Mouse (Mus musculus) left cerebral cortex, adult 2 months (tissue): ENCODE data around the gene Nf1. TPM values are rescaled to one million over a fixed set of nuclear protein-coding genes. Genes with fewer than 3 reads are reported as not detected.

Experiments
- DNase-seq, 2 experiments: peaks; one replicate each; pipeline ENCODE4 v3.0.0; 2021 to 2022; ENCODE audit warnings: low spot score in 2 of 2, mixed read lengths in 1 of 2; ENCODE audit errors: extremely low spot score in 1 of 2
- H3K27ac ChIP-seq: fragments of 200-600 bp; 2 replicates; pipeline ENCODE4 v1.8.1; 2022
- H3K4me3 ChIP-seq: fragments of 200-600 bp; 2 replicates; pipeline ENCODE4 v1.8.1; 2022
- CTCF ChIP-seq: fragments of 200-600 bp; IDR thresholded peaks from 2 replicates; pipeline ENCODE4 v1.8.1; 2022; ENCODE audit warnings: antibody characterized with exemption, mild to moderate bottlenecking, moderate library complexity
- intact Hi-C: fragments of 180-260 bp; cut with DNase I; formaldehyde crosslinking; loops from one replicate; pipeline ENCODE4 v1.15.1; 2025
- total RNA-seq, 2 experiments: library from RNA; stranded (reverse); gene quantifications; 2 replicates each; pipeline ENCODE4 v1.2.3; 2021

Gene Nf1
- total RNA-seq, 2 experiments from 2014 or later, result 129 to 131 TPM

GRCm38 (mm10) chr11:79413761-79414513 lies 74.4 kb downstream of the Nf1 start:
- no peak for DNase-seq
- H3K4me3 ChIP-seq, result no peak overlapping the region
- TF ChIP-seq CTCF, result no peak
- intact Hi-C loops, result no loop called here
- no peak overlapping the region for H3K27ac ChIP-seq

GRCm38 (mm10) chr11:79422496-79422895 lies 83.0 kb downstream of the Nf1 start:
- TF ChIP-seq CTCF, result no peak
- intact Hi-C loops, result no loop called here
- Histone ChIP-seq H3K4me3 (no peak overlapping the region), H3K27ac (no peak overlapping the region)
- DNase-seq, result no peak

- Histone ChIP-seq H3K27ac (no peak overlapping the region), H3K4me3 (no peak overlapping the region)
- DNase-seq, result no peak
- TF ChIP-seq CTCF, result no peak
- intact Hi-C loops, result no loop called here
These were observed 87.1 kb downstream of the Nf1 start for GRCm38 (mm10) chr11:79426571-79426970.

- no peak overlapping the region for H3K4me3 ChIP-seq
- TF ChIP-seq CTCF, result peak; percentile 85
- no peak overlapping the region for H3K27ac ChIP-seq
- no peak for DNase-seq
- intact Hi-C loops, result no loop called here
These were observed 88.1 kb downstream of the Nf1 start for GRCm38 (mm10) chr11:79427638-79428037.

GRCm38 (mm10) chr11:79435252-79435651 lies 95.8 kb downstream of the Nf1 start:
- DNase-seq, result no peak
- intact Hi-C loops, result no loop called here
- TF ChIP-seq CTCF, result no peak; the same call in 1 of the 2 replicates
- no peak overlapping the region for H3K27ac ChIP-seq
- H3K4me3 ChIP-seq, result no peak overlapping the region

GRCm38 (mm10) chr11:79448361-79448760 lies 108.9 kb downstream of the Nf1 start:
- Histone ChIP-seq H3K27ac (no peak overlapping the region), H3K4me3 (no peak overlapping the region)
- no peak for TF ChIP-seq CTCF
- intact Hi-C loops, result no loop called here
- no peak for DNase-seq

GRCm38 (mm10) chr11:79452966-79453365 lies 113.5 kb downstream of the Nf1 start:
- intact Hi-C loops, result no loop called here
- no peak overlapping the region for H3K4me3 ChIP-seq
- DNase-seq, result no peak
- H3K27ac ChIP-seq, result no peak overlapping the region
- no peak for TF ChIP-seq CTCF

GRCm38 (mm10) chr11:79457928-79458327 lies 118.4 kb downstream of the Nf1 start:
- no peak overlapping the region for H3K4me3 ChIP-seq
- H3K27ac ChIP-seq, result peak overlapping the region; percentile 59
- DNase-seq, result no peak
- TF ChIP-seq CTCF, result no peak
- intact Hi-C loops, result no loop called here

GRCm38 (mm10) chr11:79459846-79460245 lies 120.4 kb downstream of the Nf1 start:
- H3K4me3 ChIP-seq, result no peak overlapping the region
- H3K27ac ChIP-seq, result peak overlapping the region; percentile 81
- no peak for DNase-seq
- intact Hi-C loops, result loop anchor here (5.0 kb wide), 1 partner anchor 42 kb away; the partner anchor contains the start of gene Omg
- TF ChIP-seq CTCF, result no peak

- TF ChIP-seq CTCF, result no peak
- intact Hi-C loops, result loop anchor here (5.0 kb wide), 1 partner anchor 41 kb away; the partner anchor contains the start of gene Omg
- Histone ChIP-seq H3K27ac (peak overlapping the region; percentile 77), H3K4me3 (no peak overlapping the region)
- DNase-seq, result no peak
These were observed 121.4 kb downstream of the Nf1 start for GRCm38 (mm10) chr11:79460756-79461450.

GRCm38 (mm10) chr11:79468097-79468496 lies 128.6 kb downstream of the Nf1 start:
- DNase-seq, result no peak
- TF ChIP-seq CTCF, result no peak
- Histone ChIP-seq H3K27ac (no peak overlapping the region), H3K4me3 (no peak overlapping the region)
- intact Hi-C loops, result no loop called here

- no peak overlapping the region for H3K4me3 ChIP-seq
- TF ChIP-seq CTCF, result no peak
- intact Hi-C loops, result no loop called here
- H3K27ac ChIP-seq, result no peak overlapping the region
- DNase-seq, result no peak
These were observed 143.9 kb downstream of the Nf1 start for GRCm38 (mm10) chr11:79483392-79483791.
